Mouse (Mus musculus) midbrain, embryonic 13.5 days (tissue): ENCODE results near the gene Nr1d1. TPM values are rescaled to one million over a fixed set of nuclear protein-coding genes. Genes with fewer than 3 reads are reported as not detected.
"Not testable (repeated sequence)": the region's sequence is repeated elsewhere in the genome, so short reads cannot be mapped to it uniquely, and the experiment has no call there.

ENCODE experiments used
- ATAC-seq: fragments of 200-750 bp; cut with Nextera tagmentation; 2 replicates; pipeline ENCODE4 v1.8.0; 2017; ENCODE audit warnings: mild to moderate bottlenecking, moderate TSS enrichment, moderate library complexity
- H3K27ac ChIP-seq: fragments of 300-500 bp; sonication (generic); 2 replicates; pipeline ENCODE4 v1.5.1; 2015; ENCODE audit warnings: inconsistent platforms, mild to moderate bottlenecking, moderate library complexity
- H3K27me3 ChIP-seq: fragments of 300-500 bp; sonication (generic); 2 replicates; pipeline ENCODE4 v1.6.1; 2015; ENCODE audit warnings: mild to moderate bottlenecking, inconsistent platforms
- H3K36me3 ChIP-seq: fragments of 300-500 bp; sonication (generic); 2 replicates; pipeline ENCODE4 v1.6.1; 2015; ENCODE audit warnings: mild to moderate bottlenecking, inconsistent platforms
- H3K4me1 ChIP-seq: fragments of 300-500 bp; sonication (generic); replicated peaks from 2 replicates; pipeline ENCODE4 v1.6.1; 2015; ENCODE audit warnings: inconsistent platforms
- H3K4me2 ChIP-seq: fragments of 300-500 bp; sonication (generic); replicated peaks from 2 replicates; pipeline ENCODE4 v1.6.1; 2015; ENCODE audit warnings: moderate library complexity, mild to moderate bottlenecking, inconsistent platforms
- H3K4me3 ChIP-seq: fragments of 300-500 bp; sonication (generic); replicated peaks from 2 replicates; pipeline ENCODE4 v1.5.1; 2015; ENCODE audit warnings: mild to moderate bottlenecking, inconsistent platforms
- H3K9ac ChIP-seq: fragments of 300-500 bp; sonication (generic); replicated peaks from 2 replicates; pipeline ENCODE4 v1.6.1; 2015; ENCODE audit warnings: mild to moderate bottlenecking, inconsistent platforms
- H3K9me3 ChIP-seq: fragments of 300-500 bp; sonication (generic); 2 replicates; pipeline ENCODE4 v1.6.1; 2016; ENCODE audit warnings: mild to moderate bottlenecking, inconsistent platforms
- WGBS: fragments of 180-500 bp; shearing (Covaris S2); methylation state at CpG from one replicate; pipeline ENCODE4 v1.1.7; 2015; 5-methylcytosine and 5-hydroxymethylcytosine counted together
- polyA plus RNA-seq: library from polyadenylated mRNA; unstranded; fragments of >200 nt; fragmentation: Nextera tagmentation; extraction: Ambion mirVana; gene quantifications from 2 replicates; pipeline ENCODE4 v1.2.1, GENCODE M21; 2015

Nr1d1 gene
- polyA plus RNA-seq, 1 experiment from 2014 or later = 1.2 TPM

GRCm38 (mm10) chr11:98737220-98737619 lies 37.9 kb downstream of the Nr1d1 start:
- ATAC-seq, H3K27ac ChIP-seq, H3K9me3 ChIP-seq, H3K4me2 ChIP-seq, H3K36me3 ChIP-seq, H3K4me3 ChIP-seq, H3K27me3 ChIP-seq, H3K9ac ChIP-seq: not testable (repeated sequence)
- H3K4me1 ChIP-seq = peaks cover 32% of the 10 kb centered on the region
- 98% methylated on average over 2 of the region's 2 CpGs for WGBS

- WGBS = 86% methylated on average over 1 of the region's 1 CpGs
Observed at GRCm38 (mm10) chr11:98736176-98736575, 39.0 kb downstream of the Nr1d1 start.

GRCm38 (mm10) chr11:98735111-98735510 lies 40.0 kb downstream of the Nr1d1 start:
- peaks cover 34% of the 10 kb centered on the region for H3K4me1 ChIP-seq
- ATAC-seq = no peak

More at GRCm38 (mm10) chr11:98736176-98736575, 39.0 kb downstream of the Nr1d1 start:
- no peak for ATAC-seq
- Histone ChIP-seq H3K9me3 (no peaks in the 10 kb centered on the region), H3K27me3 (no peaks in the 10 kb centered on the region), H3K9ac (no peak overlapping the region), H3K4me1 (peaks cover 38% of the 10 kb centered on the region), H3K36me3 (no peaks in the 10 kb centered on the region), H3K27ac (no peak overlapping the region), H3K4me3 (no peak overlapping the region), H3K4me2 (no peak overlapping the region)

GRCm38 (mm10) chr11:98734020-98734419 lies 41.1 kb downstream of the Nr1d1 start:
- H3K27me3 ChIP-seq = no peaks in the 10 kb centered on the region
- no peak overlapping the region for H3K4me2 ChIP-seq
- H3K36me3 ChIP-seq = no peaks in the 10 kb centered on the region
- 67% methylated on average over 3 of the region's 3 CpGs for WGBS
- no peak for ATAC-seq
- no peak overlapping the region for H3K9ac ChIP-seq
- H3K4me3 ChIP-seq = no peak overlapping the region
- H3K27ac ChIP-seq = no peak overlapping the region
- peaks cover 31% of the 10 kb centered on the region for H3K4me1 ChIP-seq
- H3K9me3 ChIP-seq = no peaks in the 10 kb centered on the region

More at GRCm38 (mm10) chr11:98735111-98735510, 40.0 kb downstream of the Nr1d1 start:
- no peaks in the 10 kb centered on the region for H3K27me3 ChIP-seq
- WGBS = 90% methylated on average over 4 of the region's 4 CpGs
- H3K27ac ChIP-seq = no peak overlapping the region
- no peaks in the 10 kb centered on the region for H3K9me3 ChIP-seq
- H3K36me3 ChIP-seq = no peaks in the 10 kb centered on the region
- H3K4me3 ChIP-seq = no peak overlapping the region
- no peak overlapping the region for H3K9ac ChIP-seq
- H3K4me2 ChIP-seq = no peak overlapping the region

GRCm38 (mm10) chr11:98731134-98731533 lies 44.0 kb downstream of the Nr1d1 start:
- Histone ChIP-seq H3K4me1 (peaks cover 32% of the 10 kb centered on the region), H3K9ac (no peak overlapping the region), H3K27ac (peak overlapping the region; percentile 42; the same call in 1 of the 2 replicates), H3K4me3 (no peak overlapping the region), H3K27me3 (no peaks in the 10 kb centered on the region), H3K36me3 (peaks cover 15% of the 10 kb centered on the region), H3K9me3 (no peaks in the 10 kb centered on the region), H3K4me2 (no peak overlapping the region)
- 53% methylated on average over 5 of the region's 5 CpGs for WGBS
- 0 out of 2 replicates have a peak, but pooled peaks have one; percentile 10 for ATAC-seq

- no peaks in the 10 kb centered on the region for H3K9me3 ChIP-seq
- no peak overlapping the region; the same call in 1 of the 2 replicates for H3K9ac ChIP-seq
- no peak for ATAC-seq
- no peak overlapping the region for H3K4me2 ChIP-seq
- peaks cover 19% of the 10 kb centered on the region for H3K36me3 ChIP-seq
- no peak overlapping the region for H3K4me3 ChIP-seq
- WGBS = 67% methylated on average over 4 of the region's 4 CpGs
- H3K27ac ChIP-seq = peak overlapping the region; percentile 42; the same call in 1 of the 2 replicates
- no peaks in the 10 kb centered on the region for H3K27me3 ChIP-seq
- peaks cover 32% of the 10 kb centered on the region for H3K4me1 ChIP-seq
Observed at GRCm38 (mm10) chr11:98730727-98731126, 44.4 kb downstream of the Nr1d1 start.

- peaks cover 32% of the 10 kb centered on the region for H3K4me1 ChIP-seq
- H3K9me3 ChIP-seq = no peaks in the 10 kb centered on the region
- H3K27me3 ChIP-seq = no peaks in the 10 kb centered on the region
- peak within 1 kb of the TSS; percentile 74 for H3K27ac ChIP-seq
- peak within 1 kb of the TSS; percentile 70 for H3K9ac ChIP-seq
- peak within 1 kb of the TSS; percentile 61 for H3K4me3 ChIP-seq
- ATAC-seq = peak; percentile 97
- 0% methylated on average over 16 of the region's 16 CpGs for WGBS
- peak within 1 kb of the TSS; percentile 83 for H3K4me2 ChIP-seq
- peaks cover 35% of the 10 kb centered on the region for H3K36me3 ChIP-seq
Observed at GRCm38 (mm10) chr11:98729119-98729588, 46.0 kb downstream of the Nr1d1 start, which contains the start of gene Med24. Gene Med24, minus strand, starts transcription at chr11:98729435.

GRCm38 (mm10) chr11:98725926-98726506 lies 49.1 kb downstream of the Nr1d1 start:
- peaks cover 46% of the 10 kb centered on the region for H3K36me3 ChIP-seq
- ATAC-seq = no peak
- H3K27ac ChIP-seq = no peak overlapping the region
- no peak overlapping the region for H3K4me2 ChIP-seq
- 97% methylated on average over 15 of the region's 15 CpGs for WGBS
- H3K4me3 ChIP-seq = no peak overlapping the region
- H3K27me3 ChIP-seq = no peaks in the 10 kb centered on the region
- peaks cover 23% of the 10 kb centered on the region for H3K4me1 ChIP-seq
- no peak overlapping the region for H3K9ac ChIP-seq
- H3K9me3 ChIP-seq = no peaks in the 10 kb centered on the region

GRCm38 (mm10) chr11:98723098-98723497 lies 52.0 kb downstream of the Nr1d1 start:
- no peak overlapping the region for H3K9ac ChIP-seq
- H3K4me2 ChIP-seq = no peak overlapping the region
- H3K27me3 ChIP-seq = no peaks in the 10 kb centered on the region
- 85% methylated on average over 7 of the region's 7 CpGs for WGBS
- H3K36me3 ChIP-seq = peaks cover 51% of the 10 kb centered on the region
- no peak overlapping the region for H3K27ac ChIP-seq
- ATAC-seq = no peak
- H3K9me3 ChIP-seq = no peaks in the 10 kb centered on the region
- no peak overlapping the region for H3K4me3 ChIP-seq
- peaks cover 7% of the 10 kb centered on the region for H3K4me1 ChIP-seq

GRCm38 (mm10) chr11:98721458-98722226 lies 53.5 kb downstream of the Nr1d1 start:
- H3K4me3 ChIP-seq = no peak overlapping the region
- H3K36me3 ChIP-seq = peaks cover 54% of the 10 kb centered on the region
- H3K27me3 ChIP-seq = no peaks in the 10 kb centered on the region
- 71% methylated on average over 24 of the region's 24 CpGs for WGBS
- no peak overlapping the region for H3K4me2 ChIP-seq
- no peaks in the 10 kb centered on the region for H3K9me3 ChIP-seq
- no peak overlapping the region for H3K27ac ChIP-seq
- H3K9ac ChIP-seq = no peak overlapping the region
- H3K4me1 ChIP-seq = peaks cover 8% of the 10 kb centered on the region
- ATAC-seq = peak; percentile 37; the same call in 1 of the 2 replicates

- Histone ChIP-seq H3K36me3 (peaks cover 54% of the 10 kb centered on the region), H3K9ac (no peak overlapping the region), H3K4me3 (no peak overlapping the region), H3K27ac (no peak overlapping the region), H3K4me1 (peaks cover 8% of the 10 kb centered on the region), H3K4me2 (no peak overlapping the region), H3K27me3 (no peaks in the 10 kb centered on the region), H3K9me3 (no peaks in the 10 kb centered on the region)
- 76% methylated on average over 2 of the region's 2 CpGs for WGBS
- no peak for ATAC-seq
Observed at GRCm38 (mm10) chr11:98720756-98721155, 54.4 kb downstream of the Nr1d1 start.
